Mouse (Mus musculus) left cerebral cortex, postnatal 25 days (tissue): ENCODE data around the gene Rasa3. TPM values are rescaled to one million over a fixed set of nuclear protein-coding genes. Genes with fewer than 3 reads are reported as not detected.

Source experiments
- DNase-seq, 2 experiments: peaks; one replicate each; pipeline ENCODE4 v3.0.0; 2022; ENCODE audit warnings: low spot score in 2 of 2, mixed read lengths in 1 of 2
- intact Hi-C: fragments of 180-260 bp; cut with DNase I; formaldehyde crosslinking; loops from one replicate; pipeline ENCODE4 v1.15.1; 2025
- total RNA-seq, 2 experiments: library from RNA; stranded (reverse); gene quantifications; 2 replicates each; pipeline ENCODE4 v1.2.3; 2021

Gene Rasa3
- total RNA-seq, 2 experiments from 2014 or later = 56.7 TPM

DNA sequence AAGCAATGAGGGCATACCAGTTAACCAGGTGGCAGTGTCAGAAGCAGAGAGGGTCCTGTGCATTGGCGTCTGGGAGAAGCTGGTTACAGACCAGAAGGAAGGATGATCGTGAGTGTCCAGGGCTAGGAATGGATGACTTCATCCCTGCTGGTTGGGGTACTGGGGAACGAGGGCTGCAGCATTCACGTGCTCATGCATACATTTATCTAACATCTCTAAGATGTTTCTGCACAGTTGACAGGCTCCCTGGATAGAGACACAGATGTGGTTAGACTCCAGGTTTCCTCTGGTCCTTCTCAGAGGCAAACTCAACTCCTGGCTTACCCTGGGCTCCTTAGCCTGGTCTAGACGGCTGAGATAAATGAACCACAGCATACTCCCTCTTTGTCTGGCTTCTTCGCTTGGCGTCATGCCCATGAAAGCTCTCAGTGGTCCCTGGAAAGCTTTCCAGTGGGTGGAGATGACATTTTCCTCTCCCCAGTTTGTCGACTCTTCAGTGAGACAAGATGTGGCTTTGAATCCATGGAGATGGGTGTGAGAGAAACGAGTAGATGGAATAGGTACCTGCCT, 145.7 kb downstream of the Rasa3 start:
- DNase-seq = no peak
- intact Hi-C loops = no loop called here

DNA sequence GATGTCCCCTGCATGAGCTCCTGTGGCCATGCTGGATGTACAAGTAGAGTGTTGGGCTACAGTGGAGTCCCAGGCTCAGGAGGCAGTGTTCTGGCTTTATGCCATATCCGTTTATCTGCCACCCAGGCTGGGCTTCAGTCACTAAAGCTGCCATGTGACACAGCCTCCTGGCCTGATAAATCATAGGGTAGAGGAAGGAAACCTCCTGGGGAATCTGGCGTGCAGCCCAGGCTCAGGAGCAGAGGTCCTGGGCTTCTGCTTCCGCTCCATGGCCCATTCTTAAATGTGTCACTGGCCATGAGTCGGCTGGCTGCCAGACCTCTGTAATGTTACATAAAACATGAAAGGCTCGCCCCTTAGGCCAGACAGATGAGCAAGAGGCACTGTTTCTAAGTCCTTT, 146.5 kb downstream of the Rasa3 start:
- peak; percentile 42 to 49 for DNase-seq
- intact Hi-C loops = no loop called here

DNA sequence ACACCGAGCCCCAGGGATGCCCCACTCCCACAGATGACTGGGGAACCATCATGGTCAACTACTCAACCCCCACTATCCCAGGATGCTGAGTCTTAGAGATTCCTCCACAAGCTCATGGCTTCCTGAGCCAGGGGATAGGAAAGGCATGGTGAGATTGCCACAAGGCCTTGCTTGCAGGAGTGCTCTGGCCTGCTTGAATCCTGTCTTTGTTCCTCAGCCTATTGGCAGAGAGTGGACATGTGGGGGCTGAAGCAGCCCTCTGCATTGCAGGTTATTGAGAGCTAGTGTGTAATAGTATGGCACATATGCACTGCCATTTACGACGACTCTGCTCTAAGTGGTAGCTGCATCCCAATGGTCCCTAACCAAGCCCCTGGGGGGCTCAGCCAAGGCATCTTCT, 147.0 kb downstream of the Rasa3 start:
- no peak for DNase-seq
- intact Hi-C loops = no loop called here

GRCm38 (mm10) chr8:13529891-13530316, 147.5 kb downstream of the Rasa3 start:
- intact Hi-C loops = no loop called here
- DNase-seq = peak; percentile 52 to 56

- intact Hi-C loops = no loop called here
- no peak for DNase-seq
These were observed 148.2 kb downstream of the Rasa3 start for GRCm38 (mm10) chr8:13529011-13529840.

- no peak for DNase-seq
- intact Hi-C loops = no loop called here
These were observed 156.0 kb downstream of the Rasa3 start for GRCm38 (mm10) chr8:13521392-13521791.

- intact Hi-C loops = no loop called here
- no peak for DNase-seq
These were observed 157.1 kb downstream of the Rasa3 start for GRCm38 (mm10) chr8:13520349-13520748.

- intact Hi-C loops = no loop called here
- peak; percentile 47 to 83 for DNase-seq
These were observed 157.9 kb downstream of the Rasa3 start for GRCm38 (mm10) chr8:13519503-13519902.

DNA sequence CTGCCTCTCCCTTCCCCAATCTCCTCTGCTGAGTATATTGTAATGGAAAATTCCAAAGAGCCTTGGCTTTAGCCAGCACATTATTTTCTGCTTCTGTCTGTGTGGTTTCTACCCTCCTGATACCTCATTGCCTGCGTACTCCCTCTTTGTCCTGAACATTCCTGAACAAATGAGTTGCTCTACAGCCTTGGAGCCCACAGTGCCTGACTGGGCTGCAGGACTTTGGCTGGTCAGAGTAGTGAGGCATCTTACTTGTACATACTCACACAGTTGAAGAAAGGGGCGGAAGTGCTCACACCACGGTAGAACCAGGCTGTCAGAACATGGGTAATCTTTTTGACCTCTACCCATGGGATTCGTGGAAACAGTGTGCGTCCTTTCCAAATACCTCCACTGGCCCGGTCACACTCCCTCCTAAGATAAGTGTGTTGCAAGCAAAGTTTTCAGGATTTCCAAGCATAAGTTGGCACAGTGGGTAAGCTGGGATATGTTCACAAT, 160.1 kb downstream of the Rasa3 start:
- intact Hi-C loops = no loop called here
- no peak for DNase-seq

Other genes starting within 250 kb of the Rasa3 start
- 1 to 10 TPM; 5.0 to 5.6 TPM for gene Tmem255b, start 242.4 kb downstream of the Rasa3 start, total RNA-seq
- gene Gas6, start 183.1 kb downstream of the Rasa3 start, total RNA-seq = 10 to 100 TPM; 97.5 to 98.9 TPM
- not detected for gene 1700029H14Rik, start 115.1 kb downstream of the Rasa3 start, total RNA-seq
- 1 to 10 TPM in 1 of 2 experiments, under 1 TPM in 1; 0.76 to 1.4 TPM for gene Cfap97d2, start 28.3 kb upstream of the Rasa3 start, total RNA-seq
- gene Cdc16, start 80.1 kb upstream of the Rasa3 start, total RNA-seq = 10 to 100 TPM; 49.6 to 51.6 TPM
- gene Upf3a, start 108.0 kb upstream of the Rasa3 start, total RNA-seq = 10 to 100 TPM; 32.5 to 33.8 TPM
- not detected for gene AF366264, start 160.8 kb upstream of the Rasa3 start, total RNA-seq
- 10 to 100 TPM; 27.3 to 29.9 TPM for gene Champ1, start 192.0 kb upstream of the Rasa3 start, total RNA-seq
- 10 to 100 TPM; 35.9 to 37.0 TPM for gene Coprs, start 212.7 kb upstream of the Rasa3 start, total RNA-seq